Mouse (Mus musculus) heart, embryonic 16.5 days (tissue): ENCODE results near the gene Limk2. TPM values are rescaled to one million over a fixed set of nuclear protein-coding genes. Genes with fewer than 3 reads are reported as not detected.
A peak's percentile ranks its signal among the peaks of the same experiment; 100 is the strongest.

Experiments
- ATAC-seq: fragments of 200-750 bp; cut with Nextera tagmentation; replicated peaks from 2 replicates; pipeline ENCODE4 v1.8.0; 2017; ENCODE audit warnings: moderate number of reproducible peaks; ENCODE audit not compliant: insufficient read depth, low FRiP score; ENCODE audit errors: extremely low read depth
- H3K27ac ChIP-seq: fragments of 300-500 bp; sonication (generic); 2 replicates; pipeline ENCODE4 v1.5.1; 2014; ENCODE audit warnings: mild to moderate bottlenecking, low read length, control low read depth, moderate library complexity
- H3K27me3 ChIP-seq: fragments of 300-500 bp; sonication (generic); 2 replicates; pipeline ENCODE4 v1.6.1; 2014; ENCODE audit warnings: low read length, mixed read lengths; ENCODE audit not compliant: control insufficient read depth, insufficient read depth
- H3K36me3 ChIP-seq: fragments of 300-500 bp; sonication (generic); 2 replicates; pipeline ENCODE4 v1.6.1; 2014; ENCODE audit not compliant: control insufficient read depth, insufficient read depth
- H3K4me1 ChIP-seq: fragments of 300-500 bp; sonication (generic); 2 replicates; pipeline ENCODE4 v1.6.1; 2014; ENCODE audit warnings: low read length, mixed read lengths; ENCODE audit not compliant: control insufficient read depth, insufficient read depth
- H3K4me2 ChIP-seq: fragments of 300-500 bp; sonication (generic); 2 replicates; pipeline ENCODE4 v1.6.1; 2014; ENCODE audit warnings: low read depth, mild to moderate bottlenecking, control low read depth, low read length
- H3K4me3 ChIP-seq: fragments of 300-500 bp; sonication (generic); 2 replicates; pipeline ENCODE4 v1.5.1; 2014; ENCODE audit warnings: mild to moderate bottlenecking, control low read depth, low read length
- H3K9ac ChIP-seq: fragments of 300-500 bp; sonication (generic); 2 replicates; pipeline ENCODE4 v1.6.1; 2014; ENCODE audit warnings: low read length, control low read depth
- H3K9me3 ChIP-seq: fragments of 300-500 bp; sonication (generic); replicated peaks from 2 replicates; pipeline ENCODE4 v1.6.1; 2016; ENCODE audit warnings: low read length; ENCODE audit not compliant: control insufficient read depth
- WGBS: fragments of 180-500 bp; shearing (Covaris S2); extraction: QIAGEN DNeasy Blood & Tissue Kit; methylation state at CpG from one replicate; pipeline ENCODE4 v1.1.7; 2014; 5-methylcytosine and 5-hydroxymethylcytosine counted together
- polyA plus RNA-seq: library from polyadenylated mRNA; unstranded; fragments of >200 nt; fragmentation: Nextera tagmentation; extraction: Ambion mirVana; gene quantifications from 2 replicates; pipeline ENCODE4 v1.2.1, GENCODE M21; 2015

Limk2 gene
- polyA plus RNA-seq, 1 experiment from 2014 or later: 47.1 TPM

DNA sequence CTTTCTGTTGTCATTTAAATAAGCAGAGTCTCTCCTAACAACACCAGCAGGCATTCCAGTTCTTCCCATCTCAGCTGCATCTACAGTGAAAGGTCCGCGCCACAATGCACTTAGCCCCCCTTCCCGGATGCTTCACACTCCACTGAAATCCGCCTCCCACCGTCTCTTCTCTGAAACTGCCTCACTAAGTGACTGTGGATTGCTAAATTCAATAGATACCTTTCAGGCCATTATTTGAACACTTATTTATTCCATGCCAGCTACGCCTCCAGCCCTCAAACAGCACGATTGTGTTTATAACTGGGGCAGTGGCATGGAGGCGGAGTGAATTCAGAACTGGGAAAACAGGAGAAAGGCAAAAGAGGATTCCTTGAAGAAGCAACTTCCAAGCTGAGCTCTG, 12.4 kb downstream of the Limk2 start:
- Histone ChIP-seq H3K4me2 (no peak overlapping the region), H3K9ac (no peak overlapping the region), H3K9me3 (no peaks in the 10 kb centered on the region), H3K36me3 (no peaks in the 10 kb centered on the region), H3K27me3 (no peaks in the 10 kb centered on the region), H3K4me1 (peaks cover 5% of the 10 kb centered on the region), H3K27ac (no peak overlapping the region), H3K4me3 (no peak overlapping the region)
- WGBS: 79% methylated on average over 8 of the region's 8 CpGs
- ATAC-seq: no peak

DNA sequence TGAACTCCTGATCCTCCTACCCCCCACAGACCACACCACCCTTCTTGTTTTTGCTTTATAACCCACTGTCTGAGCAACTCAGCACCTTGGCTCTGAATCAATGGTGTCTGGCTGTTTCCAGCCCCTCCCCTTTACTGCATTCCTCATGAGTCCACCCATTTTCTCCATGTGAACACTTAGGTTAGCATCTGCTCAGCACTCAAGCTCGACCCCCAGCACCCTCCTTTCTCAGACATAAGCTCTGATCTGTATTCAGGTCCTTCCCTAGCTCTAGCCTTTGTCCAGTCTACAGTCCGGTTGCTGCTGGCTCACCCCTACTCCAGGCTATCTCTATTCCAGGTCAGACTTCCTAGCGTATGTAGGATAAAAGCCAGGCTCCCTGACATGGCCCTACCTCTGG, 12.9 kb downstream of the Limk2 start:
- H3K27me3 ChIP-seq: no peaks in the 10 kb centered on the region
- peaks cover 5% of the 10 kb centered on the region for H3K4me1 ChIP-seq
- ATAC-seq: no peak
- 65% methylated on average over 3 of the region's 3 CpGs for WGBS
- H3K9me3 ChIP-seq: no peaks in the 10 kb centered on the region
- no peak overlapping the region for H3K4me3 ChIP-seq
- H3K4me2 ChIP-seq: no peak overlapping the region
- H3K27ac ChIP-seq: no peak overlapping the region
- H3K9ac ChIP-seq: no peak overlapping the region
- no peaks in the 10 kb centered on the region for H3K36me3 ChIP-seq

DNA sequence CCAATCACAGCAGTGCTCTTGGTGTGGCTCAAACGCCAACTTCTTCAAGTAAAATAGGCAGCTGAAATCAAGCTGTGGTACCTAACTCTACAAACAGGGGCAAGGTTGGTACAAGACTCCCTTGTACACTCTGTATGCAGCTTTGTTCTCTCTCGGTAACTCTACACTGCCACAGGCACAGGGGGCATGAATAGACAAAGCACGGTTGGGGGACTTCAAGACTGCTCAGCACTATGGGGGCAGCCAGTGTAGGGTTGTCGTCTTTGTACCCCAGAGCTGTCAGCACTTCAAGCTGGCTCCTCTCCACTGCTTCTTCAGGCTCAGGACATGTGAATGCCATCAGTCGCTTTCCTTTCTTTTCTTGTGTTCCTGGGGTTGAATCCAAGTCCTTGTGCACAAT, 14.5 kb downstream of the Limk2 start:
- H3K36me3 ChIP-seq: no peaks in the 10 kb centered on the region
- peaks cover 5% of the 10 kb centered on the region for H3K4me1 ChIP-seq
- H3K4me3 ChIP-seq: no peak overlapping the region
- no peaks in the 10 kb centered on the region for H3K27me3 ChIP-seq
- H3K9me3 ChIP-seq: no peaks in the 10 kb centered on the region
- no peak overlapping the region for H3K4me2 ChIP-seq
- H3K27ac ChIP-seq: no peak overlapping the region
- WGBS: 71% methylated on average over 5 of the region's 5 CpGs
- ATAC-seq: no peak
- H3K9ac ChIP-seq: no peak overlapping the region

DNA sequence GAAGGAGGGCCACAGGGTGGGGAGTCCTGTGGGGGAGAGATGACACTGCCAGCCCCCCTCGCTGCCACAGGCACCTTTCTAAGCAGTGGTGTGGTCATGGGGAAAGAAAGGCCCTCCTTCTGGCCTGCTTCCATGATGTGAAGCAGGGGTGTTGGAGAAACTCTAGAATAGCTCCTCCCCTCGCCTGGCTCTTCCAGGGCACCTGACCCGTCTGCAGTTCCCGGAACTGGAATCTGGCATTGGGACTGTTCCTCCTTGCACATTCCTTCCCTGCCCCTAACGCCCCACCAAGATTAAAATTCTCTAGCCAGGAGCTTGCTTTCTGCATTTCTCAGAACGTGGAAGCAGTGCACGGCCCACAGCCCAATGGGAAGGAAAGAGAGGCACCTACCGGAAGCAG, 16.5 kb downstream of the Limk2 start:
- Histone ChIP-seq H3K27me3 (no peaks in the 10 kb centered on the region), H3K4me3 (no peak overlapping the region), H3K4me1 (peaks cover 5% of the 10 kb centered on the region), H3K9ac (no peak overlapping the region), H3K9me3 (no peaks in the 10 kb centered on the region), H3K27ac (no peak overlapping the region), H3K36me3 (no peaks in the 10 kb centered on the region), H3K4me2 (peak overlapping the region; percentile 37; the same call in 1 of the 2 replicates)
- 0 out of 2 replicates have a peak, but pooled peaks have one; percentile 35 for ATAC-seq
- 56% methylated on average over 8 of the region's 8 CpGs for WGBS

DNA sequence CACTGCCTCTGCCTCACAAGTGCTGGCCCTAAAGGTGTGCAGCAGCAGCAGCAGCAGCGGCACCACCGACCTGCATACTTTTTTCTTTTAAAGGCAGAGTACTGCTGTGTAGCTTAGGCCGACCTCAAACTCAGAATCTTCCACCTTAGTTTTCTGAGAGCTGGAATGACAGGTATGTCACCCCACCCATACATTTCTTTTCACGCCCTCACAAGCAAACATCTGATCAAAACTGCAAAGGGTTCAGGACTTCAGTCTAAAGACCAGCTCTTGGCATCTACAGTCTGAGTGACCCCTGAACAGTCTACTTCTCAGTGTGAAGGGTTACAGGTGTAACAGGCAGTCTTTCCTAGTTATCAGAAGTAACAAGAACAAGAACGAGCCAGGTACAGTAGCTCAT, 18.2 kb downstream of the Limk2 start:
- WGBS: 76% methylated on average over 5 of the region's 5 CpGs
- Histone ChIP-seq H3K4me1 (peaks cover 11% of the 10 kb centered on the region), H3K4me3 (no peak overlapping the region), H3K9me3 (no peaks in the 10 kb centered on the region), H3K4me2 (no peak overlapping the region), H3K36me3 (no peaks in the 10 kb centered on the region), H3K27ac (no peak overlapping the region), H3K27me3 (no peaks in the 10 kb centered on the region), H3K9ac (no peak overlapping the region)
- no peak for ATAC-seq

DNA sequence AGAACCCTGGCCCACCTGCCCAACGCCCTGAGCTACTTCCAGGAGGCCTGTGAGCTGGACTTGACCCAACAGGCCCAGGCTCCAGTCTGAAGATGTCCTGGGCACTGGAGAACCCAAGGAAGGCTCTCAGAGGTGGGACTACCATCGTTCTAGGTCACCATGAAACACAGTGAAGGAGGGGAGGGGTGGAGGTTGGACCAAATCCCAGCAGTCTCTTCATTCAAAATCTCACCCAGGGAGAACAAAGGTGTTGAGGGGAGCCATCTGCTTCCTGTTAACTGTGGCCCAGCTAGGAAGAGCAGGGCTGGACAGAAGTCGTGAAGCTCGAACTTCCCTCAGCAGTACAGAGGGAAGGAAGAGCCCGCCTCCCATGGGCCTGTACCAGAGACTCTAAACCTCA, 19.0 kb downstream of the Limk2 start:
- 59% methylated on average over 5 of the region's 5 CpGs for WGBS
- Histone ChIP-seq H3K36me3 (no peaks in the 10 kb centered on the region), H3K4me3 (no peak overlapping the region), H3K27ac (no peak overlapping the region), H3K4me2 (no peak overlapping the region), H3K9me3 (no peaks in the 10 kb centered on the region), H3K4me1 (peaks cover 11% of the 10 kb centered on the region), H3K27me3 (no peaks in the 10 kb centered on the region), H3K9ac (no peak overlapping the region)
- ATAC-seq: no peak

DNA sequence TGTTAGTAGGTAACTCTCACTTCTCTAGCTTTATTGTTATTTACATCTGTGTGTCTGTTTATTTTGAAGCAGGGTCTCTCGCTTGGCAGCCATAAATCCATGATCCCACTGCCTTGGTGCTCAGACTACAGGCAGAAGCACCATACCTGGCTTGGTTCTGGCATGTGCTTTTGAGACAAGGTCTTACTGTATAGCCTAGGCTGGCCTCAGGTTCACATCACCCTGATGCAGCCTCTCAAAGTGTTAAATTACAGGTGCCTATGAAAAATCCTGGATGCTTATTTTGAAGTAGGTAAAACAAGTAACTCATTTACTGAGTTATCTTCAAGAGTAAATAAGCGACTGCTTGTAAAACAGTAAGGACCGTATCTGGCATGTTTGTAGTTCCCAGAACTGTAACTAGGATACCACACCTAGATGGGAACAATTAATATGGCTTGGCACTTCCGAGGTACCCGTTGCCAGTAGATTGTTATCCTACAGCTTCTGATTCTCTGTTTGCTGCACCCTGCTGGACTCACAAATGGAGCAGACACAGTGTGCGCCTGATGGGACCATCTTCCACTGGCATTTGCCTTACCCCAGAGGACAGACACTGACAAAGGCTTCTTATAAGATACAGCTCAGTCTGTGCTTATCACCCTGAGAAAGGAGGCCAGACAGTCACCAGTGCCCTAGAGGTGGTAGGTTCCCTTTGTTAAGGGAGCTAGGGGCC, 21.4 kb downstream of the Limk2 start:
- Histone ChIP-seq H3K9ac (no peak overlapping the region), H3K4me3 (no peak overlapping the region), H3K27me3 (no peaks in the 10 kb centered on the region), H3K36me3 (peaks cover 2% of the 10 kb centered on the region; the same call in 1 of the 2 replicates), H3K4me1 (peaks cover 9% of the 10 kb centered on the region), H3K27ac (peak overlapping the region; percentile 21; the same call in 1 of the 2 replicates), H3K4me2 (no peak overlapping the region), H3K9me3 (no peaks in the 10 kb centered on the region; the same call in 1 of the 2 replicates)
- 0 out of 2 replicates have a peak, but pooled peaks have one; percentile 15 for ATAC-seq
- WGBS: 78% methylated on average over 6 of the region's 6 CpGs

DNA sequence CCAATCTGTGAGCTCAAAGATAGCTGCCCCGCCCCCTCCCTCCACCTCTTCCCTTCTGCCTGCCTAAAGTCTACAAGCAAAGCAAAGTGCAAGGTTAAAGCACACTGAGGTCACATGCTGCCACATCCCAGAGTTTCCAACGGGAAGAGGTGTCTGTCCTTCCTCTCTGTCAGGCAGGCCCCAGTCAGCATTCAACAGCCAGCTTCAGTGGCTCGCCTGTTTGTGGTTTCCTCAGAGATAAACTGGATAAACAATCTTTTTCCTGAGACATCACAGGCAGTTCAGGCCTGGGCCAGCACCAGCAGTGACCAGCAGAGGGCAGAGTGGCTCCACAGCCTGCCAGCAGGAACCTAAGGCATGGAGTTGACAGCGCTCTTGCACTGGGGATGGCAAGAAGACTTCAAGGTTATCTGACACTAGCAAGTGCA, 22.0 kb downstream of the Limk2 start:
- H3K4me1 ChIP-seq: 0 out of 2 replicates have a peak, but pooled peaks cover 5% of the 10 kb centered on the region

More for the DNA sequence above, 22.0 kb downstream of the Limk2 start:
- Histone ChIP-seq H3K27me3 (no peaks in the 10 kb centered on the region), H3K4me3 (no peak overlapping the region), H3K4me2 (no peak overlapping the region), H3K36me3 (peaks cover 2% of the 10 kb centered on the region; the same call in 1 of the 2 replicates), H3K9ac (no peak overlapping the region), H3K27ac (no peak overlapping the region; the same call in 1 of the 2 replicates), H3K9me3 (no peaks in the 10 kb centered on the region; the same call in 1 of the 2 replicates)
- WGBS: 4% methylated on average over 4 of the region's 4 CpGs
- peak; percentile 86 for ATAC-seq
